Mouse (Mus musculus): ENCODE measurements at regions not wholly inside any gene's neighbourhood (a gene's known extent, or its start where the extent isn't known, plus 50 kb on each side); places are given as distances from the start of the nearest gene placed in this dataset.

DNA sequence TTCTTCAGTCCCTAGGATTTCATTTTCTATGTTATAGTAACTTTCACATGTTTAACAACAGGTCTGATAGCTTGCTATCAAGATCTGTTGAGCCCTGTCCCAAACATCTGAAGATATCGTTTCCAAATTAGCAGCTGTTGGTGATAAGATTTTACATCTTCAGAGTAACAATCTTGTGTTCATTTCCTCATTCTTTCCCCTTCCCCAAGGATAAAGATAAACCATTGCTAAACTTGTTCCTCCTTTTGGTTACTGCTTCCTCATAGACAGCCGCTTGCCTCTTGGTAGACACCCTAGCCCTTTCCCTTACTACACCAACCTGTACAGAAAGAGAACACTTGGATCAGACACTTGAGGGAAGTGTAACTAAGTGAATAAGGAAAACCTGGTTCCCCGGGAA is 58.6 kb downstream of the Kcnrg start:
- DNase-seq (ENCODE audit: low spot score in 2 of 2) = no peak

- no peak for DNase-seq (ENCODE audit: low spot score in 2 of 2)
These were observed 65.9 kb downstream of the Kcnrg start for GRCm38 (mm10) chr14:61673184-61673583.

DNA sequence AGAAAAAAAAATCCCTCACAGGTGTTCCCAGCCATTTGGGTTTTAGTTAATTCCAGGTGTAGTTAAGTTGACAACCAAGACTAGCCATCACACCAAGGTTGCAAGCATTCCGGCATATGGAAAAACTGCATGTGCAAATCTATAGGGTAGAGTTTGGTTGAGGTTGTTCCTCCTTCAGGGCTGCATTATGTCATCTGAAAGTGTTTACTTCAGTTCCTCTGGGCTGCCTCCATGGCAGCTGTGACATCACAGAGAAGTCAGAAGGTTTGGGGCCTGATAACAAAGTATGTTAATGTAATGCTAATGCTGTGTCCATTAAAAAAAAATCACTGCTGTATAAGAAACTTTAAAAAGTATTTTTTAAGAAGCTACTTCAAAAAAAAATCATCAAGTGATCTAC is 70.8 kb downstream of the Kcnrg start:
- no peak for DNase-seq (ENCODE audit: low spot score in 2 of 2)

GRCm38 (mm10) chr14:61680818-61681707 is 73.8 kb downstream of the Kcnrg start:
- DNase-seq (ENCODE audit: low spot score in 2 of 2) = peak; percentile 76 to 83

DNA sequence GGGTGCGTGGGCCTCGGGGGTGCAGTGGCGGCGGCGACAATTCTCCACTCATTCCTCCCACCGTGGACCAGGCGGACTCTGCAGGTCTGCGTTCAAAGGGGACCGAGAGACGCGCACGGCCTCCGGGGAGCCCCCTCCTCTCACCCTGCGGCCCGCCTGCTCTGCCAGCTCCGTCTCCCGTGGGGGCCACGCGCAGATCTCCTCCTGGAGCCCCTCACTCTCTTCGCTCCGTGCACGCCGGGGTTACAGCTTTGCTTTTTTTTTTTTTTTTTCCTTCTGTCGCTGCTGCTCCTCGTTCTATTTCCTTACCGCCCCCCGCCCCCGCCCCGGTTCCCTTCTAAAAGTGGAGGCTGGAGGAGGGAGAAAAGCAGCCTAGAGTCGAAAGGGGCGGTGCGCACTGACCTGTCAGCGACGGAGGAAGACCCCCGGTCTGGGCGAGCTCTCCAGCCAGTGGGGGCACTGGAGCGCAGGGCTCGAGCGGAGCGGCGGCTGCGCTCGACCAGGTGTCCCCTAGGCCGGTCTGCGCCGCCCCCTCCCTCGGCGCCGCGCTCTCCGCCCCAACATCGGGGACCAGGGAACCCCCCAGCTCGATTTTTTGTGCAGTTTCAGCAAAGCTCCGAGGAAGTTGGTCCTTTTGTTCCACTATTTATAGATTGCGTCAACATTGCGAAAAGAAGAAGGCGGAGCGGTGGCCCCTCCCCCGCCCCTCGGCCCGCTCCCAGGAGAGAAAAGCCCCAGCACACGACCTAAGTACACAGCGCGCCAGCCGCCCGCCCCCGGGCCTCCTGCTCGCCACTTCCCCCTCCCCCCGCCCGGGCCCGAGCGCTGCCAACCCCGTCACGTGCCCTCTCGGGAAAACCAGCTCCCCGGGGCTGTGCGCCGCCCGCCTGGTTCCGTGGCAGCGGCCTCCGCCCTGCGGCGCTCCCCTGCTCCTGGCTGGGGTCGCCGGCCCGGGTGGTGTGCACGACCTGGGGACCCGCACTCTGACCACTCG is 74.7 kb downstream of the Kcnrg start:
- DNase-seq (ENCODE audit: low spot score in 2 of 2) = peak; percentile 86 to 90

- peak; percentile 37 to 49 for DNase-seq (ENCODE audit: low spot score in 2 of 2)
These were observed 75.6 kb downstream of the Kcnrg start for GRCm38 (mm10) chr14:61682721-61683355.

DNA sequence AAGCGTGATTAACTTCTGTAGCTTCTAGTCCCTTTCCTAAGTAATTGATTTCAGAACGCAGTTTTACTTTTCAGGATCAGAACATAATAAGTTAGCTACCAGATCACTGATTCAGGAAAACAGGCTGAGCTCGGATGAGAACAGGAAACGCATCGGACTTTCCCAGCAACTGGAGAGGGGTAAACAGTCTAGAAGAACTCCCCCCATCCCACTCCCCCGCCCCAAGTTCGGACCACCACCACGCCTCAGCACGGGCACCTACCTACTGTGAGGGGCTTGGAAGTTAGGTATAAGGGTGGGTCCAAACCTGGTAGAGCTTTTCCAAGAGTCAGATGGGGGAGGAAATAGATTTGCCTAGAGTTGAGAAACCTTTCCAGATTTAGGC is 76.1 kb downstream of the Kcnrg start:
- no peak for DNase-seq (ENCODE audit: low spot score in 2 of 2)

GRCm38 (mm10) chr14:61683791-61684411 is 76.6 kb downstream of the Kcnrg start:
- no peak for DNase-seq (ENCODE audit: low spot score in 2 of 2)

GRCm38 (mm10) chr14:61684473-61685230 is 77.4 kb downstream of the Kcnrg start:
- no peak for DNase-seq (ENCODE audit: low spot score in 2 of 2)

GRCm38 (mm10) chr14:61685231-61685800 is 78.1 kb downstream of the Kcnrg start:
- no peak for DNase-seq (ENCODE audit: low spot score in 2 of 2)

- no peak for DNase-seq (ENCODE audit: low spot score in 2 of 2)
These were observed 78.9 kb downstream of the Kcnrg start for GRCm38 (mm10) chr14:61686101-61686691.

GRCm38 (mm10) chr14:61686821-61687341 is 79.6 kb downstream of the Kcnrg start:
- no peak for DNase-seq (ENCODE audit: low spot score in 2 of 2)

DNA sequence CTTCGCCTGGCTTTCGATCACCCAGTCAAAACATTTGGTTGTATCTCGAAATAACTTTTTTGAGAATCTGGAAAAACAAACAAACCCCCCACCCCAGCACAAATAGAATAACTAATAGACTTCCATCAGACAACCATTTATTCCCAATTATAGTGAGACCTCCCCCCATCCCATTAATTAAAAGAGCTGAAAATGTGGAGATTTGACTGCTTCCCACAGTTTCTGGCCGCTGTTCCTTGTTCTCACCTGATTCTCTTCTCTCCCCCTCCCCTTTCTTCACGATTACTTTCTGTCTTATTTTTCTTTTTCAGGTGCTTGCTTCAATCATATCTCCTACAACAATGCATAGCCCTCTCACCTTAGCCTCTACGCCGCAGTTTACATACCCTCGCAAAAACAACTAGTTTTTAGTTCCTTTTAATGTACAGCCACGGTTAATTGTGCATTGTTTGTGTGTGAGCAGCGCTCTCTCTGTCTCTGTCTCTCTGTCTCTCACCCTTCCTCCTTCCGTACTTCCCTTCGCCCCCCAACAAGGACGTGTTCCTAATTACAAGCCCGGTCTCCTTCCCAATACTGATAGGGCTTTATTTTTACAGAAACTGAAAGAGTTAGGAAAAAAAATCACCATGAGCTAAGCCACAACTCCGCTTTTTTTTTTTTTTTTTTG is 80.2 kb downstream of the Kcnrg start:
- no peak for DNase-seq (ENCODE audit: low spot score in 2 of 2)

DNA sequence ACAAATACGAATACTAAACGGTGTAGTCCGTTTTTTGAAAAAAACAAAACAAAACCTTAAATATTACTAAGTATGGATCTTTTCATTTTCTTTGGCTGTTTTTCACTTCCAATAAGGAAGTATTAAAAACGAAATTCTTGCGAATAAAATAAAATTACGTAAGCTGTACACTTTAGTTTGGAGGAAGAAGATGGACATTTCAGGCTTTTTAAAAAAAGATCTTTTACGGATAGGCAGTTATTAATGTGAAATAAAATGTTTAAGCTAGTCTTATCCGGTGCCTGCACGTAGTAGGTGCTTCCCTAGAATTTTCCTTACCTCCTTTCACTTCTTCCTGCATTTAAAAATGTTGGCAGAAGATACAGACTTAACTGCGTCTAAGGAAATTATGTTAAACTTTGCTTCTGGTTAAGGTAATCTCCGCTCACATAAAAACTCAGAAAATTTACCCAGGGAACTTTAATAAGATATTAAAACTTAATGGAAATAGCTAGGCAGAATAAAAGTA is 80.8 kb downstream of the Kcnrg start:
- DNase-seq (ENCODE audit: low spot score in 2 of 2) = no peak

DNA sequence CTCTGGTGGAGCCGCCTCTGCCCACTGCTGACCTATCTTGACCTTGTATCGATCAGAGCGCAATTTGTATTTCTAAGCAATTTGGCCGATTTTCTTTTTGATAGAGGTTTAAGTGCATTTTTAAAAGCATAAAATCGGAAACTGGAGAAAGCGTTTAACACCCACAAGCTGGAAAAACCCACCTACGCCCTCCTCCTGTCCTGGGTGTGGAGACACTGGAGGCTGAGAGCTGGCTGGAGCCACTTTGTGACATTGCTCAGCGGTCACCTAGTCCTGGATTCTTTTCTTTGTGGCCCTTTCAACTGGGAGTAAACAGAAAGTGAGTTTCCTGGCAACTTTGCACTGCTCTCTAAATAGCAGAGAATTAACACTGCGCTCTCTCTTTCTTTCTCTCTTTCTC is 81.4 kb downstream of the Kcnrg start:
- DNase-seq (ENCODE audit: low spot score in 2 of 2) = no peak

DNA sequence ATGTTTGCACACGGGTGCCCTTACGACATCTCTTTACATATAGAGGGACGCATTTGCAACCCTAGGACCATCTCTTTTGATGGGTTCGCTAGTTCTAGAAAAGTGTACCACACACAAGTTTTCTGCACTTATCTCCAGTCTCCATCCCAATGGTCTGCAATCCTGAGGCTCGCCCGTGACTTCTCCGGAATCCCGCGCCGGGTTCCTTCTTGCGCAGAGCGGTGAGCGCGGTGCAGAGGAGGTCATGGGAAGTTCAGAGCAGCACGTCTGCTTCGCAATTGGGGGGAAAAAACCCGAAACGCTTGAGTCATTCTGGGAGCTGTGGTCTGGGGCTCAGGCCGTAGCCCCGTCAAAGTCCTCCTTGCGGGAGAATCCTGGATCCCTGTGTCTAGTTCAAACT is 82.0 kb downstream of the Kcnrg start:
- DNase-seq (ENCODE audit: low spot score in 2 of 2) = no peak

GRCm38 (mm10) chr14:61689776-61690175 is 82.5 kb downstream of the Kcnrg start:
- DNase-seq (ENCODE audit: low spot score in 2 of 2) = no peak

GRCm38 (mm10) chr14:61691785-61692372 is 84.6 kb downstream of the Kcnrg start:
- DNase-seq (ENCODE audit: low spot score in 2 of 2) = no peak
